Mouse (Mus musculus) cerebellum, adult 8-10 months (tissue): ENCODE results near the gene Hs2st1.

Experiments
- DNase-seq: peaks from one replicate; pipeline ENCODE4 v3.0.0; 2022

Hs2st1 gene

DNA sequence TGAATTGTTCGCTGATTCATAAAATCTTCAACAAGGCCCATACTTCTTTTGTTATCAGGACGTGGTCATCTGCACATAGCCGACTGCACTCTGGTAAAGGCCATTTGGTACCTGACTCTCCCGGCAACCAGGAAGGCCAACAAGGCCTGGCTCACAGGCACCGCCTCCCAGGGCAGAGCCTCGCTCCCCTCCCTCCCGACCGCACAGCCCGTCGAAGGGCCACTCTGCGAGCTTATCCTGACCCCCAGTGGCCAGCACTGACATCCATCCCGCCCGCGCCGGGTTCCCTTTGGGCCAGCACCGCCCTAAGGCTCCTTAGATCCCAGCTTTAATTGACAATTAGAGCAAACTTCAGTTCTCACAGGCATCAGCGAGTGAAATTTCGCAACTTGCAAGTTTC is 189.1 kb downstream of the Hs2st1 start:
- DNase-seq = no peak

- no peak for DNase-seq
Measured at GRCm38 (mm10) chr3:144379801-144380200, 190.2 kb downstream of the Hs2st1 start.
